Mouse (Mus musculus) left cerebral cortex, adult 2 months (tissue): ENCODE measurements at regions not wholly inside any gene's neighbourhood (a gene's known extent, or its start where the extent isn't known, plus 50 kb on each side); places are given as distances from the start of the nearest gene placed in this dataset.
"Not testable (repeated sequence)": the region's sequence is repeated elsewhere in the genome, so short reads cannot be mapped to it uniquely, and the experiment has no call there.

Source experiments
- DNase-seq, 2 experiments: peaks; one replicate each; pipeline ENCODE4 v3.0.0; 2021 to 2022; ENCODE audit warnings: low spot score in 2 of 2, mixed read lengths in 1 of 2; ENCODE audit errors: extremely low spot score in 1 of 2
- H3K27ac ChIP-seq: fragments of 200-600 bp; 2 replicates; pipeline ENCODE4 v1.8.1; 2022
- H3K4me3 ChIP-seq: fragments of 200-600 bp; 2 replicates; pipeline ENCODE4 v1.8.1; 2022
- CTCF ChIP-seq: fragments of 200-600 bp; IDR thresholded peaks from 2 replicates; pipeline ENCODE4 v1.8.1; 2022; ENCODE audit warnings: antibody characterized with exemption, mild to moderate bottlenecking, moderate library complexity
- intact Hi-C: fragments of 180-260 bp; cut with DNase I; formaldehyde crosslinking; loops from one replicate; pipeline ENCODE4 v1.15.1; 2025

DNA sequence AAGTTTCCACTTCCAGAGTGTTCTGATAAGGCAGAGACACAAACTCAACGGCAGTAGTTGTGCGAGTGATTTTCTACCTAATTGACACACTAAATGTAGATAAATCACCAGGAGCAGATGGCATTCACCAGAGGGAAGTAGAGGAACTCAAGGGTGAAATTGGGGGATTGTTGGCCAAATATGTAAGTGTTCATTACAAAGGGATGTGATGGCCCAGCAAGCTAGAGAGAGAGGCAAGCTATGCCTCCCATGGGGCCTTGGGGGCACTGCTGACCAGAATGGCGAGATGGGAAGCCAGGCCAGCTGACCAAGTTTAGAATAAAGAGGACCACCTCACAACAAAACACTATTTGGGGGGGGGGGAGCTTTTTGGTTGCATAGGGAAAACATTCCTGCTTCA, 136.5 kb upstream of the Mocs1 start:
- Histone ChIP-seq H3K4me3 (no peak overlapping the region), H3K27ac (no peak overlapping the region)
- intact Hi-C loops: no loop called here
- TF ChIP-seq CTCF: no peak
- no peak for DNase-seq

- Histone ChIP-seq H3K4me3 (no peak overlapping the region), H3K27ac (no peak overlapping the region)
- intact Hi-C loops: no loop called here
- TF ChIP-seq CTCF: no peak
- DNase-seq: no peak
Measured at GRCm38 (mm10) chr17:49304461-49304860, 123.7 kb upstream of the Mocs1 start.

DNA sequence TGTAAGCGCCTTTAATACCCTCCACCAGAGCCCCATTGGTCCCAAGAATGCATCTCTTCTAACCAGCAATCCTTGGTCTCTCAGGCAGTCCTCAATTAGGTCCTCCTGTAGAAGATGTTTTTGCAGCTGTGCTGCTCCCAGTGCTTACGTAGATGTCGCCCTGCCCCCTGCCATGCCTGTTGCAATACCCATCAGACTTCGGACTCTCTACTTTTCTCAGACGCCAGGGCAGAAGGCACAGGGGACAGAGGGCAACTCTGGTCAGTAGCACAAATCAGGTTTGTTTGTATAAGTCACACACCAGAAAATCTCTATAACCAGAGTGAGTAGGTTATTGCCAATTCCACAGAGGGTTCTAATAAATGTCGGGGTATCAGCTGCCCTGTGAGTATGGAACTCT, 123.0 kb upstream of the Mocs1 start:
- Histone ChIP-seq H3K27ac (no peak overlapping the region), H3K4me3 (no peak overlapping the region)
- intact Hi-C loops: no loop called here
- no peak for DNase-seq
- no peak for TF ChIP-seq CTCF

DNA sequence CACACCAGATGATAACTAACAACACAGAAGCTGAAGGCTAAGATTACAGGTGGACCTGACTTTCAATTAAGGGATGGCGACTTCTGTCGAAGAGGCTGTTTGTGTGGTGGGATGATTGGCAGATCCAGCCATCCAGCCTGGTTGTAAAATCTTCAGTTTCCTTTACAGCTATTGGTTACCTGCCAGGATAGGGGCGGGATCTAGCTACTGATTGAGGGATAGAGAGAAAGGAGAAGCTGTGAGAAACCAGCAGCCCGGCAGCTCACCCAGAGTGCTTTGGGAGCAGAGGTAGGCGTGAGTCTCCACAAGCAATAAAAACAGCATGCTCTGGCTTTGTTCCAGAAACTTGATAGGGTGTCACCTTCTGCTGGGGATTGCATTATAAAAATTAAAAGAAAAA, 119.1 kb upstream of the Mocs1 start:
- no peak overlapping the region for H3K27ac ChIP-seq
- no peak for TF ChIP-seq CTCF
- peak; percentile 66 to 83 for DNase-seq
- H3K4me3 ChIP-seq: no peak overlapping the region; the same call in 1 of the 2 replicates
- intact Hi-C loops: no loop called here

DNA sequence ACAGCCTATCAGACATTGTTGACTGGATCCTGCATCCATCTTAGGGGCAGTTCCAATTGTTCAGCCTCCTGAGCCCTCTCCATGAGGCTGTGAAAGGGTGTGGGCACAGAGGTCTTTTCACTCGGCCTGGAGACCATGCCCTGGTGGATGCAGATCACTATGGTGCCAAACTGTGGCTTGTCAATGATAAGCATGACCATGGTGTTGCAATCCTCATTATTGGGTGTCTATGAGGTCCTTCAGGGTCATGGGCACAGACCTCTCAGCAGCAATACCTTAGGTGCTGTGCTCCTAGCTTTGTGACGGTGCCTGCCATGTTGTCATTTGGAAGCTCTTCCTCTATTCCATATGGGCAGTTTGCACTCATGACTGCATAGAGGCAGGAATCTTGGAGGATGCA, 114.0 kb upstream of the Mocs1 start:
- no peak for TF ChIP-seq CTCF
- intact Hi-C loops: no loop called here

DNA sequence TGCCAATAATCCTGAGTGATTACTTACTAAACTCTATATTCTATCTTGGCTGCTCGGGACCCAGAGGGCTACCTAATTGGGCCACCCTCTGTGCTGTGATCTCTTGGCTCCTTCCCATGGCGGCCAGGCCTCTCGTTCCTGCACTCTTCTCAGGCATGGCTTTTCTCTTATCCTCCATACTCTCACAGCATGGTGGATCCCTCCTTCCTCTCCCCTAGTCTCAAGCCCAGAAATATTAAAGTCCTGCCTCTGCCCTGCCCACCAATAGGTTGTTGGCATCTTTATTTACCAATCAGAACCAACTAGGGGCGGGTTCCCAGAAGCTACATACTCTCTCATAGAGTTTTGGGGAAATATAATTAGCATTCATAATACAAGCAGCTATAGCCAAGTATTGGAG, 100.6 kb upstream of the Mocs1 start:
- TF ChIP-seq CTCF: no peak
- DNase-seq: no peak
- Histone ChIP-seq H3K4me3 (no peak overlapping the region), H3K27ac (no peak overlapping the region)
- intact Hi-C loops: no loop called here

More for the DNA sequence above, 114.0 kb upstream of the Mocs1 start:
- Histone ChIP-seq H3K4me3 (no peak overlapping the region), H3K27ac (no peak overlapping the region)
- DNase-seq: no peak

- Histone ChIP-seq H3K4me3 (no peak overlapping the region), H3K27ac (no peak overlapping the region)
- TF ChIP-seq CTCF: no peak
- no peak for DNase-seq
- intact Hi-C loops: no loop called here
Measured at GRCm38 (mm10) chr17:49335318-49335717, 92.8 kb upstream of the Mocs1 start.

GRCm38 (mm10) chr17:49337881-49338280, 90.3 kb upstream of the Mocs1 start:
- TF ChIP-seq CTCF: no peak
- no peak for DNase-seq
- intact Hi-C loops: no loop called here
- H3K4me3 ChIP-seq: no peak overlapping the region
- no peak overlapping the region for H3K27ac ChIP-seq

DNA sequence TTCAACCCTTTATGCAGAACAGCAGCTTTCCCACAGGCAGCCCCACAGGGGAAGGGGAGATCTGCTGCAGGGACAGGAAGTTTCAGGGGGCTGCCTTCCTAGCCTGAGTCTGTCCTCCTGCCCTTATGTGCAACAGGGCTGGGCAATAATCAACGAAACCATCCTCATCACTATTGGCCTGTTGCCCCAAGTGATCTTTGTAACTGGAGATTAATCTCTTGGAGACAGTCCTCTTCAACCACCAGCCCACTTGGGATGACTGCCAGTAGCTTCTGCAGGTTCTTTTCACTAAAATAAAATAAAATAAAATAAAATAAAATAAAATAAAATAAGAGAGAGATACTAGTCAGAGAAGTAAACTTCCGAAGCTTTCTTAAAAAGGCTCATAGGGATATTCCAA, 85.5 kb upstream of the Mocs1 start:
- DNase-seq: no peak
- H3K4me3 ChIP-seq: no peak overlapping the region
- intact Hi-C loops: no loop called here
- no peak overlapping the region for H3K27ac ChIP-seq
- TF ChIP-seq CTCF: no peak

DNA sequence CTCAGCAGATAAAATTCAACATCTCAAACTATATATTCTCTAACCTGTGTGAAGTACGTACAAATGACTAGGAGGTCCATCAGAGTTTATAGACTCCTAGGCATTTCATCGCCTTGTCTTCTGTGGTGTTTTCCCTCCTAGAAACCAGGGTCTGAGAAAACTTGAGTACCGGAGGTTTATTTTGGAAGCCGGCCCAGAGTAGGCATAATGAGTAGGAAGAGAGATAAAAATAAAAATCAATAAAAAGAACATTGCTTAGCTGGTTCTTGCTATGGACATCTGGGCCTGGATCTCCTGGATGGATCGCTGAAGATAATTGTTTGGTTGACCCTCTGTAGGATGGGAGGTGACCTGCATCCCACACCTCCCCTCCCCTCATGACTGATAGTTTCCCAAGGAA, 81.5 kb upstream of the Mocs1 start:
- intact Hi-C loops: no loop called here
- peak overlapping the region; percentile 67 for H3K27ac ChIP-seq

DNA sequence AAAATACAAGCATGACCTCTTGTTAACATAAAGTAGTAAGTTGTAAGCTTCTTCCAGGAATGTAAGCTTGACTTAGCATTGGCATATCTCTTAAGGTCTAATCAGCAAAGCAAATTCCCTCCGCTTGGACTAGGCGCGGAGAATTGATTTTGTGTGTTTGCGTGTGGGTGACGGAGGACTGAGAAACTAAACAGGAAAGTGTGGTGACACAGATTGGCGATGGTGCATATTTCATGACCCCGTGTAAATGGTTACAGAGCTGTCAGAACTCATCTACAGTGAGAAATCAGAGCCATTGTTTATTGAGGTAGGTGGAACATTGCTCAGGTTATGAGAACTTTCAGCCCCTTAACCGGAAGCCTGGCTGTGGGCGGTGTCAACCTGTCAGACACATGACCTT, 78.8 kb upstream of the Mocs1 start:
- Histone ChIP-seq H3K27ac (no peak overlapping the region), H3K4me3 (no peak overlapping the region)
- no peak for DNase-seq
- no peak for TF ChIP-seq CTCF
- intact Hi-C loops: no loop called here

More for the DNA sequence above, 81.5 kb upstream of the Mocs1 start:
- H3K4me3 ChIP-seq: no peak overlapping the region
- no peak for TF ChIP-seq CTCF
- peak; percentile 20 to 26 for DNase-seq

DNA sequence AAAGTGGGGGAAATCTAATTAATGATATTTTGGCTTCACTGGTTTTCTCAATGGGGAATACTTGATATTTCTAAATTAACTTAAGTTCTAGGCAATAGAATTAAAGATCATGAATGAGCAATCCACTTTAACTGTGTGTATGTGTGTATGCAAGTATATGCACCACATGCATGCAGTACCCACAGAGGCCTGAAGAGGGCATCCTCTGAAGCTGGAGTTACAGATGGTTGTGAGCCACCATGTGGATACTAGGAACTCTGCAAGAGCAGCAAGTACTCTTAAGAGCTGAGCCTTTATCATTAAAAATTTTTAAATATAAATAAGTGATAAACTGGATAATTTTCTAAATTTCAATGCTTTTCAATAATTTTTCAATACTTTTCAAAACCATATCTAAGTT, 69.0 kb upstream of the Mocs1 start:
- H3K4me3 ChIP-seq: no peak overlapping the region
- H3K27ac ChIP-seq: no peak overlapping the region
- DNase-seq: no peak
- peak; percentile 40 for TF ChIP-seq CTCF
- intact Hi-C loops: no loop called here

DNA sequence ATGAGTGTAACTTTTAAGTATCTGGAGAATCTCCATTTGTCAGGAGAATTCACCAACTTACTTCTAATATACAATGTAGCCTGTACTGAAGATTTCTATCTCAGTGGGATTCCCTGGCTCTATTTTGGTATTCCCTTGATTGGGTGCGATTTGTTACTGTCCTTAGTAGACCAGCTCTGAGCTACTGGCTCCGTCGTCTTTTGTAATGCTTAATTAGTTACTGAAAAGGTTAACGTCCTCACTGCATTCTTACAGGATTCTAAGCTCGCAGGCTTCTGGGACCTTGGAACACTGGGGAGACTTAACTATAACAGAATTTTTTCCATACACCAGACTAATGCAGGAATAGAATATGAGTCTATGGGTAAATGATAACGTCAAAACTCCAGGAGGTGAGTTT, 67.9 kb upstream of the Mocs1 start:
- H3K27ac ChIP-seq, DNase-seq, H3K4me3 ChIP-seq, intact Hi-C loops: not testable (repeated sequence)

GRCm38 (mm10) chr17:49367791-49368190, 60.4 kb upstream of the Mocs1 start:
- no peak for DNase-seq
- Histone ChIP-seq H3K4me3 (no peak overlapping the region), H3K27ac (no peak overlapping the region)
- TF ChIP-seq CTCF: no peak
- intact Hi-C loops: no loop called here
